Comparison of ENCODE assay signal across 8 mouse cellular contexts in the genomic region with DNA sequence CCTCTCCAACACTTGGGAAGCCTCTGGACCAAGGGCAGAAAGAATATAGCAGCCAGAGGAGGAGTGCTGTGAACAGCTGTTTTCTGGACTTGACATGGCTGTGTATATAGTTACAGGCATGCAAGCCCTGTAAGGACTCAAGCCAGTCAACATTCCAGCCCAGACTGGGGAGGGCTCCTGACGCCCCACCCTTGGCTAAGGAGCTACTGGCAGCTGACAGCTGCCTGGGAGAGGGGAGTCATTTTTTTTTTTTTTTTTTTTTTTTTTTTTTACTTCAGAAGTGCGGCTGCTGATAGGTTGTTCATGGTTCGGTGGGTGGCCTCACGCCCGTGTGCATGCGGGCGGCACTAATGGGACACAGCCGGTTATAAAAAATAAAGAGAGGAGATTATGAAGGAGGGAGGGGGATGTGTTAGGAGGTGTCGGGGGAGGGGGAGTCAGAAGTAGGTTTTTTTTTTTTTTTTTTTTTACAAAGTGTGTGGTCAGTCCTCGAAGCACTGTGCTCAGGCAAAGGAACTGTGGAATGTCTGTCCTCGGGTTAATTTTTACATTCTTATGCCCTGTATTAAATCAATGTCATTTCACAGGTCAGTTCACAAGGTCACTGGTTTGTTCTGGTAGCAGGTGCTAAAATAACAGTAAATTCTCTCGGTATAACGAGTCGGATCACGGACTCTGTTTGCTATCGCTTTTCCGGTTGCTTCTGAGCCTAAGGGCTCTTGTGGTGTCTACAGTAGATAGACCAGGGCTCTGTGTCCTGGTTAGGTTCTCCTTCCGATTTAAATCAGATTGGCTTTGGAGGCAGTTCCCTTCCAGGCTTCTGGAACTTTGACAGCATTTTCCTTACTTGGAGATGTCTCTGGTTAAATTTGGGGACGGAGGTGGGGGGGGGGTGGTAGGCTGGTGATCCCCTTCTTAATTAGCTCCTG.
DNase-seq lines count a peak whose midpoint lies in the region; ATAC-seq lines count a peak whose summit lies in the region.

No protein-coding gene starts in this region.

- 8% methylated on average over 19 of the region's 19 CpGs for WGBS in forebrain, embryonic 11.5 days
- WGBS in midbrain, embryonic 10.5 days, result 27% methylated on average over 19 of the region's 19 CpGs

- H3K9me3 ChIP-seq in forebrain, embryonic 11.5 days (ENCODE audit: control insufficient read depth, low read length), result no peaks in the 10 kb centered on the region; the same call in 1 of the 2 replicates
- 0 out of 2 replicates have a peak, but pooled peaks cover 5% of the 10 kb centered on the region for H3K9me3 ChIP-seq in midbrain, embryonic 10.5 days (replicated peaks)

- no peak overlapping the region for H3K27ac ChIP-seq in forebrain, embryonic 11.5 days (ENCODE audit: low read depth, low read length)
- H3K27ac ChIP-seq in midbrain, embryonic 10.5 days (replicated peaks), result peak overlapping the region; percentile 53; the same call in 1 of the 2 replicates

- peak overlapping the region; percentile 34 for H3K4me2 ChIP-seq in forebrain, embryonic 11.5 days (ENCODE audit: low read depth, low read length, severe bottlenecking)

- no peaks in the 10 kb centered on the region for H3K36me3 ChIP-seq in forebrain, embryonic 11.5 days (ENCODE audit: control insufficient read depth, insufficient read depth, low read length)
- no peaks in the 10 kb centered on the region for H3K36me3 ChIP-seq in midbrain, embryonic 10.5 days

- no peak overlapping the region for H3K4me3 ChIP-seq in forebrain, embryonic 11.5 days (ENCODE audit: low read depth, low read length)
- H3K4me3 ChIP-seq in midbrain, embryonic 10.5 days, result peak overlapping the region; percentile 29

- DNase-seq in MN1 (ENCODE audit: low spot score), result peak; percentile 13
- DNase-seq in forebrain, embryonic 11.5 days (ENCODE audit: low spot score), result peak; percentile 67
- peak; percentile 75 to 78 for DNase-seq in heart, postnatal 10 days
- DNase-seq in kidney, postnatal 36 days, result peak; percentile 40 to 78
- peak; percentile 39 for DNase-seq in midbrain, embryonic 10.5 days (ENCODE audit: low spot score)
- no peak for DNase-seq in left cerebral cortex, postnatal 25 days (ENCODE audit: low spot score in 2 of 2)

- ATAC-seq in forebrain, embryonic 11.5 days (replicated peaks; ENCODE audit: low FRiP score), result peak; percentile 79
- no peak for ATAC-seq in megakaryocyte, adult 5-6 weeks (ENCODE audit: poor library complexity, severe bottlenecking)
- no peak for ATAC-seq in granulocyte monocyte progenitor cell, adult 5-6 weeks (replicated peaks; ENCODE audit: poor library complexity, severe bottlenecking)

- no peaks in the 10 kb centered on the region for H3K27me3 ChIP-seq in forebrain, embryonic 11.5 days (ENCODE audit: control insufficient read depth, insufficient read depth, low read length)
- H3K27me3 ChIP-seq in midbrain, embryonic 10.5 days (ENCODE audit: low read depth, poor library complexity, severe bottlenecking), result peaks cover 45% of the 10 kb centered on the region

- intact Hi-C loops in heart, postnatal 10 days (cut with DNase I), result no loop called here
- intact Hi-C loops in left cerebral cortex, postnatal 25 days (cut with DNase I), result no loop called here

- H3K9ac ChIP-seq in forebrain, embryonic 11.5 days (ENCODE audit: low read length), result no peak overlapping the region

- peaks cover 8% of the 10 kb centered on the region; the same call in 1 of the 2 replicates for H3K4me1 ChIP-seq in forebrain, embryonic 11.5 days (replicated peaks; ENCODE audit: control insufficient read depth, insufficient read depth, low read length)
- peaks cover 21% of the 10 kb centered on the region for H3K4me1 ChIP-seq in midbrain, embryonic 10.5 days

Comparison
In these comparisons a context has a peak if more than half of its experiments do, and no peak if none do; other contexts are left out.
1. DNase-seq: peak in MN1 (single experiment), forebrain, embryonic 11.5 days (single experiment), heart, postnatal 10 days (2 of 2), kidney, postnatal 36 days (2 of 2) and midbrain, embryonic 10.5 days (single experiment); none in left cerebral cortex, postnatal 25 days (0 of 2).